8 mouse cellular contexts compared by ENCODE assay signal in genomic region chr3:106547171-106547923, GRCm38 (mm10). TPM values are rescaled to one million over a fixed set of nuclear protein-coding genes. Genes with fewer than 3 reads are reported as not detected.
DNase-seq lines count a peak whose midpoint lies in the region; ATAC-seq lines count a peak whose summit lies in the region.

Gene Dram2, plus strand, starts transcription at chr3:106547798.
Gene Cept1, minus strand, starts transcription at chr3:106547802.

- H3K9ac ChIP-seq in kidney, embryonic 15.5 days: peak within 1 kb of the TSS; percentile 90

- H3K36me3 ChIP-seq in heart, embryonic 10.5 days: no peaks in the 10 kb centered on the region; the same call in 1 of the 2 replicates
- peaks cover 5% of the 10 kb centered on the region for H3K36me3 ChIP-seq in kidney, embryonic 15.5 days

- DNase-seq in B cell, adult 2 months: peak; percentile 92 to 93
- DNase-seq in brain, adult 2 months (ENCODE audit: low read depth, low spot score): peak; percentile 98
- peak; percentile 97 for DNase-seq in heart, embryonic 10.5 days (ENCODE audit: low spot score)
- DNase-seq in liver: peak; percentile 92
- DNase-seq in spleen, postnatal 4 days (ENCODE audit: low spot score in 2 of 2): peak; percentile 90 to 94

- ATAC-seq in erythroblast, adult 5-6 weeks (replicated peaks; ENCODE audit: low FRiP score, poor library complexity, severe bottlenecking): peak; percentile 94
- peak; percentile 97 for ATAC-seq in kidney, embryonic 15.5 days (replicated peaks; ENCODE audit: low FRiP score)
- peak; percentile 88 for ATAC-seq in monocyte, adult 5-6 weeks (replicated peaks; ENCODE audit: insufficient number of reproducible peaks, low FRiP score, low TSS enrichment, poor library complexity, severe bottlenecking)

- peak within 1 kb of the TSS; percentile 59 for H3K4me2 ChIP-seq in kidney, embryonic 15.5 days

- no peaks in the 10 kb centered on the region for H3K27me3 ChIP-seq in heart, embryonic 10.5 days (ENCODE audit: insufficient read depth, poor library complexity, severe bottlenecking)
- no peaks in the 10 kb centered on the region for H3K27me3 ChIP-seq in kidney, embryonic 15.5 days

- peak within 1 kb of the TSS; percentile 97 for H3K27ac ChIP-seq in heart, embryonic 10.5 days
- H3K27ac ChIP-seq in kidney, embryonic 15.5 days: peak within 1 kb of the TSS; percentile 99

- H3K9me3 ChIP-seq in heart, embryonic 10.5 days: no peaks in the 10 kb centered on the region
- no peaks in the 10 kb centered on the region for H3K9me3 ChIP-seq in kidney, embryonic 15.5 days (replicated peaks)

- H3K4me1 ChIP-seq in heart, embryonic 10.5 days: no peaks in the 10 kb centered on the region; the same call in 1 of the 2 replicates
- H3K4me1 ChIP-seq in kidney, embryonic 15.5 days: peaks cover 23% of the 10 kb centered on the region

- under 1% methylated on average over 63 of the region's 63 CpGs for WGBS in heart, embryonic 10.5 days
- WGBS in kidney, embryonic 15.5 days: under 1% methylated on average over 61 of the region's 63 CpGs

- peak within 1 kb of the TSS; percentile 94 for H3K4me3 ChIP-seq in heart, embryonic 10.5 days
- H3K4me3 ChIP-seq in kidney, embryonic 15.5 days (replicated peaks): peak within 1 kb of the TSS; percentile 91

RNA-seq across cellular contexts. Expression of gene Dram2, which starts in this region (rescaled TPM):
- 17.7 and 25.1 TPM in 2 replicates for total RNA-seq in erythroblast, adult 5-6 weeks (2015; ENCODE audit: low replicate concordance)
- total RNA-seq in erythroblast, adult 5-6 weeks (2017; ENCODE audit: low replicate concordance): 11.4 and 16.5 TPM in 2 replicates
- 46.8 and 56.2 TPM in 2 replicates for polyA plus RNA-seq in heart, embryonic 10.5 days (2016; fragmentation: Nextera tagmentation; extraction: Ambion mirVana)
- 77.2 and 87.0 TPM in 2 replicates for polyA plus RNA-seq in kidney, embryonic 15.5 days (2015; fragmentation: Nextera tagmentation; extraction: Ambion mirVana)
- total RNA-seq in monocyte, adult 5-6 weeks (2017): 95.3 to 127 TPM (median 113 TPM) in 3 replicates

RNA-seq across cellular contexts. Expression of gene Cept1, which starts in this region (rescaled TPM):
- 33.8 and 40.8 TPM in 2 replicates for total RNA-seq in erythroblast, adult 5-6 weeks (2015; ENCODE audit: low replicate concordance)
- total RNA-seq in erythroblast, adult 5-6 weeks (2017; ENCODE audit: low replicate concordance): 16.4 and 17.6 TPM in 2 replicates
- 28.0 and 36.6 TPM in 2 replicates for polyA plus RNA-seq in heart, embryonic 10.5 days (2016; fragmentation: Nextera tagmentation; extraction: Ambion mirVana)
- polyA plus RNA-seq in kidney, embryonic 15.5 days (2015; fragmentation: Nextera tagmentation; extraction: Ambion mirVana): 60.4 and 65.0 TPM in 2 replicates
- total RNA-seq in monocyte, adult 5-6 weeks (2017): 149 to 192 TPM (median 150 TPM) in 3 replicates

Comparison
In these comparisons a context has a peak if more than half of its experiments do, and no peak if none do; other contexts are left out.
1. Peak in every context shown above with its lines: DNase-seq, ATAC-seq, H3K4me3 ChIP-seq and H3K27ac ChIP-seq.